8 mouse cellular contexts compared by ENCODE assay signal in genomic region chr2:152363245-152364147, GRCm38 (mm10). TPM values are rescaled to one million over a fixed set of nuclear protein-coding genes. Genes with fewer than 3 reads are reported as not detected.
DNase-seq lines count a peak whose midpoint lies in the region; ATAC-seq lines count a peak whose summit lies in the region.

No protein-coding gene starts in this region.

- peak; percentile 36; the same call in 1 of the 2 replicates for ATAC-seq in limb, embryonic 11.5 days (ENCODE audit: insufficient number of reproducible peaks, low FRiP score, low TSS enrichment, low read depth)
- peak; percentile 72 for ATAC-seq in midbrain, embryonic 14.5 days (ENCODE audit: low FRiP score, low TSS enrichment)

- no peak overlapping the region for H3K27ac ChIP-seq in limb, embryonic 11.5 days (replicated peaks; ENCODE audit: low read depth, low read length)
- H3K27ac ChIP-seq in midbrain, embryonic 14.5 days (replicated peaks; ENCODE audit: low read depth, low read length): peak overlapping the region; percentile 53

- no peaks in the 10 kb centered on the region for H3K27me3 ChIP-seq in limb, embryonic 11.5 days (ENCODE audit: control insufficient read depth, insufficient read depth, low read length)
- no peaks in the 10 kb centered on the region for H3K27me3 ChIP-seq in midbrain, embryonic 14.5 days (ENCODE audit: control insufficient read depth, insufficient read depth, low read length)

- no peak overlapping the region for H3K9ac ChIP-seq in limb, embryonic 11.5 days (ENCODE audit: low read length)
- no peak overlapping the region; the same call in 1 of the 2 replicates for H3K9ac ChIP-seq in midbrain, embryonic 14.5 days (replicated peaks; ENCODE audit: low read length)

- peak; percentile 70 for DNase-seq in 3134 (ENCODE audit: extremely low read depth, insufficient read length, low spot score)
- peak; percentile 91 for DNase-seq in adrenal gland, postnatal 10 days
- DNase-seq in embryo, embryonic 9.5 days (ENCODE audit: extremely low spot score): peak; percentile 81
- DNase-seq in heart, adult 11 months: peak; percentile 98
- DNase-seq in kidney, adult 11 months: peak; percentile 94
- DNase-seq in limb, embryonic 11.5 days (ENCODE audit: low spot score): peak; percentile 86
- peak; percentile 91 for DNase-seq in midbrain, embryonic 14.5 days
- peak; percentile 60 for DNase-seq in spleen, adult 12 weeks (ENCODE audit: low spot score)

- H3K36me3 ChIP-seq in limb, embryonic 11.5 days (ENCODE audit: control insufficient read depth, insufficient read depth, low read length): no peaks in the 10 kb centered on the region
- H3K36me3 ChIP-seq in midbrain, embryonic 14.5 days (ENCODE audit: control insufficient read depth, insufficient read depth, low read length): no peaks in the 10 kb centered on the region

- H3K4me1 ChIP-seq in limb, embryonic 11.5 days (ENCODE audit: control insufficient read depth, insufficient read depth, low read length): no peaks in the 10 kb centered on the region
- H3K4me1 ChIP-seq in midbrain, embryonic 14.5 days (ENCODE audit: control insufficient read depth, insufficient read depth, low read length): no peaks in the 10 kb centered on the region

- no peak overlapping the region; the same call in 1 of the 2 replicates for H3K4me2 ChIP-seq in limb, embryonic 11.5 days (ENCODE audit: low read depth, severe bottlenecking)
- H3K4me2 ChIP-seq in midbrain, embryonic 14.5 days (ENCODE audit: low read length): peak overlapping the region; percentile 25

- 12% methylated on average over 17 of the region's 17 CpGs for WGBS in limb, embryonic 11.5 days
- WGBS in midbrain, embryonic 14.5 days: 11% methylated on average over 17 of the region's 17 CpGs

- H3K4me3 ChIP-seq in limb, embryonic 11.5 days (ENCODE audit: low read depth, low read length): no peak overlapping the region
- no peak overlapping the region for H3K4me3 ChIP-seq in midbrain, embryonic 14.5 days (replicated peaks; ENCODE audit: low read depth, low read length)

- no peaks in the 10 kb centered on the region for H3K9me3 ChIP-seq in limb, embryonic 11.5 days (ENCODE audit: control insufficient read depth, low read length)
- no peaks in the 10 kb centered on the region for H3K9me3 ChIP-seq in midbrain, embryonic 14.5 days (ENCODE audit: control insufficient read depth, low read length)

RNA-seq across cellular contexts. Expression of gene Nrsn2, which starts 12.9 kb away (rescaled TPM):
- 1 to 10 TPM; 1.8 to 2.8 TPM for total RNA-seq in adrenal gland, postnatal 10 days (2021)
- 1.8 and 2.2 TPM in 2 replicates for polyA plus RNA-seq in limb, embryonic 11.5 days (2014; fragmentation: Nextera tagmentation; extraction: Ambion mirVana)
- polyA plus RNA-seq in midbrain, embryonic 14.5 days (2014; fragmentation: Nextera tagmentation; extraction: Ambion mirVana): 40.1 and 49.0 TPM in 2 replicates

RNA-seq across cellular contexts. Expression of gene Trib3, which starts 19.7 kb away (rescaled TPM):
- total RNA-seq in adrenal gland, postnatal 10 days (2021): 1 to 10 TPM; 4.6 to 6.8 TPM
- 1.4 and 1.8 TPM in 2 replicates for polyA plus RNA-seq in limb, embryonic 11.5 days (2014; fragmentation: Nextera tagmentation; extraction: Ambion mirVana)
- 0.62 and 1.2 TPM in 2 replicates for polyA plus RNA-seq in midbrain, embryonic 14.5 days (2014; fragmentation: Nextera tagmentation; extraction: Ambion mirVana)

RNA-seq across cellular contexts. Expression of gene Rbck1, which starts 31.0 kb away (rescaled TPM):
- total RNA-seq in adrenal gland, postnatal 10 days (2021): 100 to 1,000 TPM in 1 of 2 experiments, 10 to 100 TPM in 1; 92.9 to 124 TPM
- polyA plus RNA-seq in limb, embryonic 11.5 days (2014; fragmentation: Nextera tagmentation; extraction: Ambion mirVana): 66.6 and 67.4 TPM in 2 replicates
- polyA plus RNA-seq in midbrain, embryonic 14.5 days (2014; fragmentation: Nextera tagmentation; extraction: Ambion mirVana): 108 and 109 TPM in 2 replicates

RNA-seq across cellular contexts. Expression of gene Sox12, which starts 34.4 kb away (rescaled TPM):
- total RNA-seq in adrenal gland, postnatal 10 days (2021): 10 to 100 TPM; 15.7 to 22.7 TPM
- 21.1 and 21.8 TPM in 2 replicates for polyA plus RNA-seq in limb, embryonic 11.5 days (2014; fragmentation: Nextera tagmentation; extraction: Ambion mirVana)
- polyA plus RNA-seq in midbrain, embryonic 14.5 days (2014; fragmentation: Nextera tagmentation; extraction: Ambion mirVana): 21.9 and 25.4 TPM in 2 replicates

RNA-seq across cellular contexts. Expression of gene Zcchc3, which starts 51.3 kb away (rescaled TPM):
- 10 to 100 TPM in 1 of 2 experiments, 1 to 10 TPM in 1; 9.4 to 11.1 TPM for total RNA-seq in adrenal gland, postnatal 10 days (2021)
- 69.4 and 75.8 TPM in 2 replicates for polyA plus RNA-seq in limb, embryonic 11.5 days (2014; fragmentation: Nextera tagmentation; extraction: Ambion mirVana)
- 18.0 and 19.3 TPM in 2 replicates for polyA plus RNA-seq in midbrain, embryonic 14.5 days (2014; fragmentation: Nextera tagmentation; extraction: Ambion mirVana)

Comparison
In these comparisons a context has a peak if more than half of its experiments do, and no peak if none do; other contexts are left out.
1. RNA of gene Nrsn2, which starts 12.9 kb away (polyA plus RNA-seq): 40.1 to 49.0 TPM in midbrain, embryonic 14.5 days; 1.8 to 2.2 TPM in limb, embryonic 11.5 days; every median in the first group is over 10 times any median in the second.
2. Peak in every context shown above with its lines, with median percentiles within 50 percentile points of each other: DNase-seq.